Mouse (Mus musculus): ENCODE measurements around the gene Tarbp1. TPM values are rescaled to one million over a fixed set of nuclear protein-coding genes. Genes with fewer than 3 reads are reported as not detected.
A peak's percentile ranks its signal among the peaks of the same experiment; 100 is the strongest.

The Tarbp1 gene
- polyA plus RNA-seq, 1 experiment from 2014 or later, result 2.2 TPM

DNA sequence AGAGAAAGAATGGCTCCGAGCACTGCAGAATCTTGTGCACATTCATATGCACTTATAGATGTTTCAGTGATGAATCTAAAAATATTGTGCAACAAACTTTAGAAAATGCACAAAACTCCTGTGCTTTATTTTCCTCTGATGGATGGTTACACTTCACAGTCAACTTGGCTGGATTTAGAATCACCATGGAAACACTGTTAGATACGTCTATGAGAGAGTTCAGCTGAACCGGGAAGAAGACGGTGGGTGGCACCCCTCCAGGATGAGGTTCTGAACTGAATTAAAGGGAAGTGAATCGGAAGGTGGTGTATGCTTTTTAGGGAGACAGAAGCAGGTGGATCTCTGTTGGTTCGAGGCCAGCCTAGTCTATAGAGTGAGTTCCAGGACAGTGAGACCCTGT lies 34.8 kb upstream of the Tarbp1 start:
- Histone ChIP-seq H3K4me2 (ENCODE audit: low read depth, low read length) (no peak overlapping the region), H3K4me1 (replicated peaks; ENCODE audit: control insufficient read depth, insufficient read depth, low read length) (peaks cover 8% of the 10 kb centered on the region), H3K9me3 (ENCODE audit: control insufficient read depth, low read length) (no peaks in the 10 kb centered on the region), H3K27me3 (ENCODE audit: control insufficient read depth, insufficient read depth, low read depth, low read length) (no peaks in the 10 kb centered on the region), H3K36me3 (ENCODE audit: control insufficient read depth, insufficient read depth, low read length) (no peaks in the 10 kb centered on the region), H3K9ac (ENCODE audit: low read length) (no peak overlapping the region), H3K27ac (ENCODE audit: low read length) (no peak overlapping the region), H3K4me3 (ENCODE audit: low read length) (no peak overlapping the region)
- ATAC-seq (ENCODE audit: low read depth), result no peak
- 72% methylated on average over 6 of the region's 6 CpGs for WGBS

DNA sequence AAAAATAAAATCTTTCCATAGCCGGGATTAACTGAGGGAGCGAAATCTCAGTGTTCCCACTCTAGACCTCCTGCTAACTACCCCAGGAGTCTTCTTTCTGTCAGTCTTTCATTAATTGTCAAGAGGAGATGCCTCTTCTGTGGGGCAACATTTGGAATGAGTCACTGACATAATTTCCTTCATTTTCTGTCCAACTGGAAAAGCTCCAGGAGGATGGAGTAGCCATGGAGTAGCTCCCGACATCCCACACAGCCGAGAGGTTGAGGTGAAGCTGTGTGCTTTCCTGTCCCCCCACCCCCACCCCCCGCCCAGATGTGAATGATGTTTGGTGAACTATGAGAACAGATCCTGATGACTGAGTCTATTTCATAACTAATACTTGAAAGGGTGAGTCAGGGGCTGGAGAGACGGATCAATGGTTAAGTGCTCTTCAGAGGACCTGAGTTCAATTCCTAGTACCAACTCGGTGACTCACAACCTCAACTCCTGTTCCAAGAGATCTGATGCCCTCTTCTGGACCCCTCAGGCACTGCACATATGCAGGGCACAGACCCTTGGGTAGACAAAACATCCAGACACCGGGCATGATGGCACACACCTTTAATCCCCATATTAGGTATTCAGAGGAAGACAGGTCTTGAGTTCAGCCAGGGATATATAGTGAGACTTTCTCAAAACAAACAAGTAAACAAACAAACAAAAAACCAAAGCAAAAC lies 34.2 kb upstream of the Tarbp1 start:
- no peak for ATAC-seq (ENCODE audit: low read depth)
- WGBS, result 71% methylated on average over 8 of the region's 8 CpGs

DNA sequence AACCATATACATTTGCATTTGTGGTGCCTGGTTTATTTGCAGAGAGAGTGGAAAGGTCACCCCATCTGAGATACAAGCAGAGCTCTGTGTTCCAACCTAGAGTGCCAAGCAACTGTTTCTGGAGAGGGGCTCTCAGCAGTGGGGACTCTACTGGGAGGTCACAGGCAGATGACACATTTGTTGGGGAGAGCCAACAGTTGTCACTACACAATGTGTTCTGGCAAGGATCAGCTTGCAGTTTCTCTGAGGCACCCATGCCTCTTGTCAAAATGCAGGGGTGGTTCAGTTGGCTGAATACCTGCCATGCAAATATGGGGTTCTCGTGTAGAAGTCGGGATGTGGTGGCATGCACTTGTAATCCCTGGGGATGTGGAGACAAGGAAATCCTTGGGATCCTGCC lies 33.4 kb upstream of the Tarbp1 start:
- Histone ChIP-seq H3K27ac (ENCODE audit: low read length) (no peak overlapping the region), H3K9ac (ENCODE audit: low read length) (no peak overlapping the region), H3K36me3 (ENCODE audit: control insufficient read depth, insufficient read depth, low read length) (no peaks in the 10 kb centered on the region), H3K4me1 (replicated peaks; ENCODE audit: control insufficient read depth, insufficient read depth, low read length) (no peaks in the 10 kb centered on the region), H3K9me3 (ENCODE audit: control insufficient read depth, low read length) (no peaks in the 10 kb centered on the region), H3K4me3 (ENCODE audit: low read length) (no peak overlapping the region), H3K4me2 (ENCODE audit: low read depth, low read length) (no peak overlapping the region), H3K27me3 (ENCODE audit: control insufficient read depth, insufficient read depth, low read depth, low read length) (no peaks in the 10 kb centered on the region)
- WGBS, result 92% methylated on average over 2 of the region's 2 CpGs
- ATAC-seq (ENCODE audit: low read depth), result no peak

More for the DNA sequence above, 34.2 kb upstream of the Tarbp1 start:
- H3K4me2 ChIP-seq (ENCODE audit: low read depth, low read length), result no peak overlapping the region
- H3K27me3 ChIP-seq (ENCODE audit: control insufficient read depth, insufficient read depth, low read depth, low read length), result no peaks in the 10 kb centered on the region
- no peak overlapping the region for H3K9ac ChIP-seq (ENCODE audit: low read length)
- H3K36me3 ChIP-seq (ENCODE audit: control insufficient read depth, insufficient read depth, low read length), result no peaks in the 10 kb centered on the region
- no peaks in the 10 kb centered on the region for H3K9me3 ChIP-seq (ENCODE audit: control insufficient read depth, low read length)
- H3K27ac ChIP-seq (ENCODE audit: low read length), result no peak overlapping the region
- no peak overlapping the region for H3K4me3 ChIP-seq (ENCODE audit: low read length)
- H3K4me1 ChIP-seq (replicated peaks; ENCODE audit: control insufficient read depth, insufficient read depth, low read length), result peaks cover 5% of the 10 kb centered on the region

DNA sequence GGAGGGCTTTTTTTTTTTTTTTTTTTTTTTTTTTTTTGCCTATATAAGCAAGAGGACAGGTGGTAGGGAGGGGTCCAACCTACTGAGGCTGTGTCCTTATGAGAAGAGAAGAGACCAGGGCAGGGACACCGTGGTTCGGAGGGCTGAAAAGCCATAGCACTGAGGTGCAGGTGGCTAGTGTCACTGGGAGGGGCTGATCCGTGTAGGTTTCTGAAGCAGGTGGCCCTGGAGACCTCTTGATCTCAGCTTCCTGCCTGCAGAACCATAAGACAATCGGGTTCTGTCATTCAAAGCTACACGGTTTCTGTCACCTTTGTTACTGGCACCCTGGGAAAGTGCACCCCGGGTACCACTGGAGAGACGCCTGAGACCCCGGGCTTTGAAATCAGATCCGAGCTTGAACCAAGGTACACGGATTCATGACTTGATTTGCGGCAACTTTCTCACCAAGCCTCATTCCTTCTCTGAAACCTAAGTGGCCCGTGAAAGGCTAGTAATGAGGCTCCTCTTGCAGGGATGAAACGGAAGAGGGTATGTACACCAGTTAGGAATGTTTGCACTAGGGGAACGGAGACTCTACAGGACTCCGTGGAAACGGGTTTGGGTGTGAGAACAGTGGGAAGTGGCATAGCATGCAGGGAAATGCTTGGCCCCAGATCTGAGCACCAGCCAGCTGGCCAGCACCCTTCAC lies 29.8 kb upstream of the Tarbp1 start:
- H3K36me3 ChIP-seq (ENCODE audit: control insufficient read depth, insufficient read depth, low read length), result no peaks in the 10 kb centered on the region
- no peak overlapping the region; the same call in 1 of the 2 replicates for H3K4me2 ChIP-seq (ENCODE audit: low read depth, low read length)
- H3K4me1 ChIP-seq (replicated peaks; ENCODE audit: control insufficient read depth, insufficient read depth, low read length), result no peaks in the 10 kb centered on the region
- no peak overlapping the region for H3K4me3 ChIP-seq (ENCODE audit: low read length)
- peak overlapping the region; percentile 74 for H3K27ac ChIP-seq (ENCODE audit: low read length)
- peak overlapping the region; percentile 26; the same call in 1 of the 2 replicates for H3K9ac ChIP-seq (ENCODE audit: low read length)
- ATAC-seq (ENCODE audit: low read depth), result peak; percentile 85
- no peaks in the 10 kb centered on the region for H3K27me3 ChIP-seq (ENCODE audit: control insufficient read depth, insufficient read depth, low read depth, low read length)
- H3K9me3 ChIP-seq (ENCODE audit: control insufficient read depth, low read length), result no peaks in the 10 kb centered on the region
- WGBS, result 52% methylated on average over 16 of the region's 16 CpGs

GRCm38 (mm10) chr8:126502722-126503121 lies 27.9 kb upstream of the Tarbp1 start:
- Histone ChIP-seq H3K27ac (ENCODE audit: low read length) (no peak overlapping the region), H3K9ac (ENCODE audit: low read length) (no peak overlapping the region), H3K27me3 (ENCODE audit: control insufficient read depth, insufficient read depth, low read depth, low read length) (no peaks in the 10 kb centered on the region), H3K4me3 (ENCODE audit: low read length) (no peak overlapping the region), H3K4me2 (ENCODE audit: low read depth, low read length) (no peak overlapping the region), H3K36me3 (ENCODE audit: control insufficient read depth, insufficient read depth, low read length) (no peaks in the 10 kb centered on the region), H3K4me1 (replicated peaks; ENCODE audit: control insufficient read depth, insufficient read depth, low read length) (peaks cover 12% of the 10 kb centered on the region), H3K9me3 (ENCODE audit: control insufficient read depth, low read length) (no peaks in the 10 kb centered on the region)
- no peak for ATAC-seq (ENCODE audit: low read depth)
- 35% methylated on average over 2 of the region's 2 CpGs for WGBS

DNA sequence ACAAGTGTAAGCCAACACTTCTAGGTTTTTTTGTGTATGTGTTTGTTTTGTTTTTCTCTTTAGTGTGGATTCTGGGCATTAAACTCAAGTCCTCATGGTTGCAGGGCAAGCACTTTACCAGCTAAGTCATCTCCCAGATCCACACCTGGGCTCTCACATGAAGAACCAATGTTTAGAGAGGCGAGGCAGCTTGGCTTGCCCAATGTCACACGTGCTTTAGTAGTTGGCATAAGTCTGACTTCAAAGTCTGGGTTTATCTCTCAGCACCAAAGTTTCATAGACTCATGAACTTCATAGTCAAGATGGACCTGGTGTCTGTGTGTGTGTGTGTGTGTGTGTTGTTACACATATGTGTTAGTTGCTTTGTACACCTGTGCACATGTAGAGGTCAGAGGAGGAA lies 24.5 kb upstream of the Tarbp1 start:
- peaks cover 13% of the 10 kb centered on the region for H3K4me1 ChIP-seq (replicated peaks; ENCODE audit: control insufficient read depth, insufficient read depth, low read length)
- no peak overlapping the region for H3K4me2 ChIP-seq (ENCODE audit: low read depth, low read length)
- no peak overlapping the region for H3K9ac ChIP-seq (ENCODE audit: low read length)
- no peaks in the 10 kb centered on the region for H3K36me3 ChIP-seq (ENCODE audit: control insufficient read depth, insufficient read depth, low read length)
- no peak for ATAC-seq (ENCODE audit: low read depth)
- H3K27me3 ChIP-seq (ENCODE audit: control insufficient read depth, insufficient read depth, low read depth, low read length), result no peaks in the 10 kb centered on the region
- no peak overlapping the region for H3K27ac ChIP-seq (ENCODE audit: low read length)
- no peak overlapping the region for H3K4me3 ChIP-seq (ENCODE audit: low read length)
- 89% methylated on average over 2 of the region's 2 CpGs for WGBS
- H3K9me3 ChIP-seq (ENCODE audit: control insufficient read depth, low read length), result no peaks in the 10 kb centered on the region

DNA sequence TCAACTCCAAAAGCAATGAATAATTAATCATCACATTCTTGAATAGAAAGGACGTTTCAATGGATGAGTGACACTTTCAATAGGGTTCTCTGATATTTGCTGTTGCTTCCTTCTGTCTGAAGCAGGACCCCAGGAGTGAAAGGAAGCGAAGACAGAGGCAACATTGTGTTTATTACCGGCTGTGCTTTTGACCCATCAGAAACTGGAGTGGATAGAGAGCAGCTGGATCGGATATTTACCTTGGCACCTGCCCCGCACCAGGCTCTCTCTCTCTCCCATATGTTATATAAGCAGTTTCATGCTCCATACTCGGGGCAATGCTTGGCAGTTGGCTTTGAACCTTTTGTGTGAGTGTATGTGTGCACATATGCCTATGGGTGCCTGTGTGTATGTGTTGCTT lies 23.6 kb upstream of the Tarbp1 start:
- H3K9ac ChIP-seq (ENCODE audit: low read length), result peak overlapping the region; percentile 77
- H3K27me3 ChIP-seq (ENCODE audit: control insufficient read depth, insufficient read depth, low read depth, low read length), result no peaks in the 10 kb centered on the region
- peak overlapping the region; percentile 95 for H3K27ac ChIP-seq (ENCODE audit: low read length)
- H3K4me3 ChIP-seq (ENCODE audit: low read length), result no peak overlapping the region
- peaks cover 13% of the 10 kb centered on the region for H3K4me1 ChIP-seq (replicated peaks; ENCODE audit: control insufficient read depth, insufficient read depth, low read length)
- H3K9me3 ChIP-seq (ENCODE audit: control insufficient read depth, low read length), result no peaks in the 10 kb centered on the region
- 41% methylated on average over 6 of the region's 6 CpGs for WGBS
- ATAC-seq (ENCODE audit: low read depth), result no peak
- H3K4me2 ChIP-seq (ENCODE audit: low read depth, low read length), result peak overlapping the region; percentile 81; the same call in 1 of the 2 replicates
- no peaks in the 10 kb centered on the region for H3K36me3 ChIP-seq (ENCODE audit: control insufficient read depth, insufficient read depth, low read length)

- 11% methylated on average over 27 of the region's 27 CpGs for WGBS
- peak; percentile 95 for ATAC-seq (ENCODE audit: low read depth)
- H3K4me1 ChIP-seq (replicated peaks; ENCODE audit: control insufficient read depth, insufficient read depth, low read length), result peaks cover 13% of the 10 kb centered on the region
Observed at GRCm38 (mm10) chr8:126497541-126498428, 22.9 kb upstream of the Tarbp1 start.

GRCm38 (mm10) chr8:126496915-126497314 lies 22.1 kb upstream of the Tarbp1 start:
- Histone ChIP-seq H3K4me3 (ENCODE audit: low read length) (no peak overlapping the region), H3K27ac (ENCODE audit: low read length) (no peak overlapping the region), H3K9me3 (ENCODE audit: control insufficient read depth, low read length) (no peaks in the 10 kb centered on the region), H3K36me3 (ENCODE audit: control insufficient read depth, insufficient read depth, low read length) (no peaks in the 10 kb centered on the region), H3K4me2 (ENCODE audit: low read depth, low read length) (no peak overlapping the region), H3K9ac (ENCODE audit: low read length) (peak overlapping the region; percentile 21; the same call in 1 of the 2 replicates), H3K4me1 (replicated peaks; ENCODE audit: control insufficient read depth, insufficient read depth, low read length) (peaks cover 13% of the 10 kb centered on the region), H3K27me3 (ENCODE audit: control insufficient read depth, insufficient read depth, low read depth, low read length) (no peaks in the 10 kb centered on the region)
- ATAC-seq (ENCODE audit: low read depth), result no peak
- 67% methylated on average over 5 of the region's 5 CpGs for WGBS

More at GRCm38 (mm10) chr8:126497541-126498428, 22.9 kb upstream of the Tarbp1 start:
- Histone ChIP-seq H3K27me3 (ENCODE audit: control insufficient read depth, insufficient read depth, low read depth, low read length) (no peaks in the 10 kb centered on the region), H3K4me2 (ENCODE audit: low read depth, low read length) (peak overlapping the region; percentile 81), H3K36me3 (ENCODE audit: control insufficient read depth, insufficient read depth, low read length) (no peaks in the 10 kb centered on the region), H3K27ac (ENCODE audit: low read length) (peak overlapping the region; percentile 95), H3K9me3 (ENCODE audit: control insufficient read depth, low read length) (no peaks in the 10 kb centered on the region), H3K9ac (ENCODE audit: low read length) (peak overlapping the region; percentile 77), H3K4me3 (ENCODE audit: low read length) (peak overlapping the region; percentile 45)

Data from lung, embryonic 16.5 days (tissue).